Mouse (Mus musculus): ENCODE data around the gene Nav3. TPM values are rescaled to one million over a fixed set of nuclear protein-coding genes. Genes with fewer than 3 reads are reported as not detected.

Nav3 gene
- polyA plus RNA-seq, 1 experiment from 2014 or later: 1.2 TPM

DNA sequence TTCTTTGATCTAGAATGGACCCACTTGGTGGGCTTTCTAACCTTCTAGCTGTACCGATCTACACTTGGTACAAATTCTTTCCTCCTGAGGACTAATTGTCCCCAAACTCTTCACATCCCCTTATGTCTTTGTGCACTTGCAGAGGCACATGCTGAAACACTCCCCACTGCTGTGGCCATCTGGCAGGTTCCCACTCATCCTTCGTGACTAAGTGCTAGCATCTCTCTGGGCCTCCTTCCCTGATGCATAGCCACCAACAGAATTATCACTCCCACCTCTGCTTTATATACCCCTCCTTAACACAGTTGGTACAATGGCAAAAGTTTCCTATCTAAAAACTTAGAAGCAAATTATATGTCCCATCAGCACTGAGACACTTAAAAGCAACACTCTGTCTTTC, 15.6 kb downstream of the Nav3 start:
- Histone ChIP-seq H3K27ac (ENCODE audit: low read length) (no peak overlapping the region), H3K36me3 (ENCODE audit: control insufficient read depth, insufficient read depth, low read length) (no peaks in the 10 kb centered on the region), H3K4me3 (ENCODE audit: low read length) (no peak overlapping the region), H3K4me2 (ENCODE audit: low read depth, low read length) (no peak overlapping the region), H3K9ac (ENCODE audit: low read length) (no peak overlapping the region), H3K4me1 (replicated peaks; ENCODE audit: control insufficient read depth, insufficient read depth, low read length) (no peaks in the 10 kb centered on the region), H3K27me3 (ENCODE audit: control insufficient read depth, insufficient read depth, low read depth, low read length) (no peaks in the 10 kb centered on the region), H3K9me3 (ENCODE audit: control insufficient read depth, low read length) (no peaks in the 10 kb centered on the region)
- 81% methylated on average over 2 of the region's 2 CpGs for WGBS
- ATAC-seq (ENCODE audit: low read depth): no peak

DNA sequence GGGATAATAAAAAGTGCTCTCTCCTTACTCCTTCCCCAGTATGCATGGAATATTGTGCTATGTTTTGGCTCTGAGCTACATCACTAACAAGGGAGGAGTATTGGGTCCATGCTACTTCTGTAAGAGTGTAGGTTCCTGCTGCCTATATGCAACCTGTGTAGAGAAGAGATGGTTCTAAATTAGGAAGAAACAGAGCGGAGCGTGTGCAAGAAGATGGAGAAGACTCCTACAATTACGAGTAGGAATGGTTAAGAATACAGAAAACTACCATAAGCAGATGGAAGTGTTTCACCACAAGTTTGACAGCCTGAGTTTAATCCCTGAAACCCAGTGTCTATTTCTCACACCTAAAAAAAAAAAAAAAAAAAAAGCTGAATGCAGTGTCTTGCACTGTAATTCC, 24.9 kb downstream of the Nav3 start:
- H3K4me3 ChIP-seq (ENCODE audit: low read length): no peak overlapping the region
- H3K4me2 ChIP-seq (ENCODE audit: low read depth, low read length): no peak overlapping the region
- no peak overlapping the region for H3K9ac ChIP-seq (ENCODE audit: low read length)
- no peaks in the 10 kb centered on the region for H3K36me3 ChIP-seq (ENCODE audit: control insufficient read depth, insufficient read depth, low read length)
- H3K27me3 ChIP-seq (ENCODE audit: control insufficient read depth, insufficient read depth, low read depth, low read length): no peaks in the 10 kb centered on the region
- 91% methylated on average over 3 of the region's 3 CpGs for WGBS
- no peaks in the 10 kb centered on the region for H3K9me3 ChIP-seq (ENCODE audit: control insufficient read depth, low read length)
- no peak for ATAC-seq (ENCODE audit: low read depth)
- no peaks in the 10 kb centered on the region for H3K4me1 ChIP-seq (replicated peaks; ENCODE audit: control insufficient read depth, insufficient read depth, low read length)
- no peak overlapping the region for H3K27ac ChIP-seq (ENCODE audit: low read length)

DNA sequence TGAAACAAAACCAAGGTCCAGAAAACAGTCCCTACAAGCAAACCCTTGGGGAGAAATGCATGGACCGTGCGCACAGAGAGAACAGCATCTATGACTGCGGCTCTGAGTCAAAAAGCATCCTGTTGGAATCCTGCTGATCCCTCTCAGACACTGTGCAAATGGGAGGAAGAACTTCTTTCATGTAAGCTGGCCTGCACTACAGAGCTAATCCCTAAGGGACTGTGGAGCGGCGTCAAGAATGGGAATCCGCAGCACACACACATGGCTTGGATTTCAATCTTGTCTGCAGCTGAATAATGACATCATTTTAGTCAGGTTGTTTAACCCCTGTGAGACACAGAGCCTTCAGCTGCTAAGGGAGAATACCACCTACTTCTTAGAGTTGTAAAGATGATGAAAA, 26.4 kb downstream of the Nav3 start:
- Histone ChIP-seq H3K27me3 (ENCODE audit: control insufficient read depth, insufficient read depth, low read depth, low read length) (no peaks in the 10 kb centered on the region), H3K27ac (ENCODE audit: low read length) (no peak overlapping the region), H3K4me3 (ENCODE audit: low read length) (no peak overlapping the region), H3K4me1 (replicated peaks; ENCODE audit: control insufficient read depth, insufficient read depth, low read length) (no peaks in the 10 kb centered on the region), H3K9me3 (ENCODE audit: control insufficient read depth, low read length) (no peaks in the 10 kb centered on the region), H3K9ac (ENCODE audit: low read length) (no peak overlapping the region), H3K4me2 (ENCODE audit: low read depth, low read length) (no peak overlapping the region), H3K36me3 (ENCODE audit: control insufficient read depth, insufficient read depth, low read length) (no peaks in the 10 kb centered on the region)
- WGBS: 75% methylated on average over 6 of the region's 6 CpGs
- no peak for ATAC-seq (ENCODE audit: low read depth)

GRCm38 (mm10) chr10:110429052-110429451, 27.0 kb downstream of the Nav3 start:
- no peak overlapping the region for H3K27ac ChIP-seq (ENCODE audit: low read length)
- H3K4me1 ChIP-seq (replicated peaks; ENCODE audit: control insufficient read depth, insufficient read depth, low read length): no peaks in the 10 kb centered on the region
- no peak overlapping the region for H3K4me3 ChIP-seq (ENCODE audit: low read length)
- no peak overlapping the region for H3K4me2 ChIP-seq (ENCODE audit: low read depth, low read length)
- 66% methylated on average over 2 of the region's 2 CpGs for WGBS
- no peak overlapping the region for H3K9ac ChIP-seq (ENCODE audit: low read length)
- no peaks in the 10 kb centered on the region for H3K9me3 ChIP-seq (ENCODE audit: control insufficient read depth, low read length)
- no peak for ATAC-seq (ENCODE audit: low read depth)
- H3K36me3 ChIP-seq (ENCODE audit: control insufficient read depth, insufficient read depth, low read length): no peaks in the 10 kb centered on the region
- H3K27me3 ChIP-seq (ENCODE audit: control insufficient read depth, insufficient read depth, low read depth, low read length): no peaks in the 10 kb centered on the region

DNA sequence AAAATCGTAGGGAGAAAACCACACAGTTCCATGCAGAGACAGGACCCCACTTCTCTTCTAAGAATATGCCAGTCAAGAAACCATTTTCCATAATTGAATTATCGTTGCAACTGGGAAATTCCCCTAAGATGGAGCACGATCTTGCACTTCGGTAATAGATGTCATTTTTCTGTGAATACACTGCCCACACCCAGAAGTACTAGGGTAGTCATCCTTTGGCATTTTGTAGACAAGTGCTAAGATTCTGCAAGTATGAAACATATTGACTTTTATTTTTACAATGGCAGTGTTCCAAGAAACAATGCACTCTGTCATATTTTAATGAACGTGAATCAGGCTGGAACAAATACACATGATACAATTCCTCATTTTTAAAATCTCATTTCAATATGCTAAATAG, 34.5 kb downstream of the Nav3 start:
- Histone ChIP-seq H3K4me1 (replicated peaks; ENCODE audit: control insufficient read depth, insufficient read depth, low read length) (no peaks in the 10 kb centered on the region), H3K27me3 (ENCODE audit: control insufficient read depth, insufficient read depth, low read depth, low read length) (no peaks in the 10 kb centered on the region), H3K4me3 (ENCODE audit: low read length) (no peak overlapping the region), H3K27ac (ENCODE audit: low read length) (no peak overlapping the region), H3K4me2 (ENCODE audit: low read depth, low read length) (no peak overlapping the region), H3K9ac (ENCODE audit: low read length) (no peak overlapping the region), H3K9me3 (ENCODE audit: control insufficient read depth, low read length) (no peaks in the 10 kb centered on the region), H3K36me3 (ENCODE audit: control insufficient read depth, insufficient read depth, low read length) (no peaks in the 10 kb centered on the region)
- WGBS: 79% methylated on average over 5 of the region's 5 CpGs
- ATAC-seq (ENCODE audit: low read depth): no peak

DNA sequence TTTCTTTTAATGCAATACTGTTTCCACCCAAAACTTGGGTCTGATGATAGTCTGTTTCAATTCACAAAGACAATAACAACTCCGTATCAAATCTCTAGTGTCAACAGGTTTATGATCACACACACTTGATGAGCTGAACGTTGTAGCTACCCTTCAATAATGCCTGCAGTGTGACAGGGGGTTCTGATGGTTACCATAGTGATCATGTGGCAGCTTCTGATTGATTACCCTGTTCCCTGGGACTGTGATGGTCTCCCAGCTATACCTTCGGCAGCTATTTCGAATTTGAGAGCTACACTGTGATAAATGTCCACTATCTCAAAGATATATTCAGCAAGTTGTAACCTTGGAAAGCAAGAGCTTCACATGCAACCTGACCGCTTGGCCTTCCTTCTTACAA, 39.0 kb downstream of the Nav3 start:
- Histone ChIP-seq H3K4me3 (ENCODE audit: low read length) (no peak overlapping the region), H3K4me1 (replicated peaks; ENCODE audit: control insufficient read depth, insufficient read depth, low read length) (no peaks in the 10 kb centered on the region), H3K9ac (ENCODE audit: low read length) (no peak overlapping the region), H3K9me3 (ENCODE audit: control insufficient read depth, low read length) (no peaks in the 10 kb centered on the region), H3K4me2 (ENCODE audit: low read depth, low read length) (no peak overlapping the region), H3K27me3 (ENCODE audit: control insufficient read depth, insufficient read depth, low read depth, low read length) (no peaks in the 10 kb centered on the region), H3K27ac (ENCODE audit: low read length) (no peak overlapping the region), H3K36me3 (ENCODE audit: control insufficient read depth, insufficient read depth, low read length) (no peaks in the 10 kb centered on the region)
- WGBS: 56% methylated on average over 5 of the region's 5 CpGs
- ATAC-seq (ENCODE audit: low read depth): no peak

DNA sequence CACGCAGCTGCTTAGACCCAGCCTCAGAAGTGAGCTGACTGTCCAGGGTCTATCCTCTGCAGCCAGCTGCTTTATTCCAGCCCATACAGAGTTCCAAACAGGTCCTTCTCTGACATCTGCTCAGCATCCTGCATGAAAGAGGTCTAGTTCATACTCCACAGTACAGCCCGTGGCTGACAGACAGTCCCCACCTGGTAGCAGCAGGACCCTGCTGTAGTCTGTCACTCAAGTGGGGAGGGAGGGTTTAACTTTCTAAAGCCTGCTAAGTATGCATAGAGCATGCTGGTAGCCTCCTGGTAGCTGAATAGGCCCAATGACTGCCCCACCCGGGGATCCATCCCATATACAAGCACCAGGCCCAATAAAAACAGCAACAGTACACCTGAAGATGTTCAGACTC, 40.4 kb downstream of the Nav3 start:
- ATAC-seq (ENCODE audit: low read depth): no peak
- H3K4me1 ChIP-seq (replicated peaks; ENCODE audit: control insufficient read depth, insufficient read depth, low read length): no peaks in the 10 kb centered on the region
- H3K36me3 ChIP-seq (ENCODE audit: control insufficient read depth, insufficient read depth, low read length): no peaks in the 10 kb centered on the region
- H3K9me3 ChIP-seq (ENCODE audit: control insufficient read depth, low read length): no peaks in the 10 kb centered on the region
- no peaks in the 10 kb centered on the region for H3K27me3 ChIP-seq (ENCODE audit: control insufficient read depth, insufficient read depth, low read depth, low read length)
- H3K4me2 ChIP-seq (ENCODE audit: low read depth, low read length): no peak overlapping the region
- H3K27ac ChIP-seq (ENCODE audit: low read length): no peak overlapping the region
- H3K9ac ChIP-seq (ENCODE audit: low read length): no peak overlapping the region
- 51% methylated on average over 3 of the region's 3 CpGs for WGBS
- H3K4me3 ChIP-seq (ENCODE audit: low read length): no peak overlapping the region

DNA sequence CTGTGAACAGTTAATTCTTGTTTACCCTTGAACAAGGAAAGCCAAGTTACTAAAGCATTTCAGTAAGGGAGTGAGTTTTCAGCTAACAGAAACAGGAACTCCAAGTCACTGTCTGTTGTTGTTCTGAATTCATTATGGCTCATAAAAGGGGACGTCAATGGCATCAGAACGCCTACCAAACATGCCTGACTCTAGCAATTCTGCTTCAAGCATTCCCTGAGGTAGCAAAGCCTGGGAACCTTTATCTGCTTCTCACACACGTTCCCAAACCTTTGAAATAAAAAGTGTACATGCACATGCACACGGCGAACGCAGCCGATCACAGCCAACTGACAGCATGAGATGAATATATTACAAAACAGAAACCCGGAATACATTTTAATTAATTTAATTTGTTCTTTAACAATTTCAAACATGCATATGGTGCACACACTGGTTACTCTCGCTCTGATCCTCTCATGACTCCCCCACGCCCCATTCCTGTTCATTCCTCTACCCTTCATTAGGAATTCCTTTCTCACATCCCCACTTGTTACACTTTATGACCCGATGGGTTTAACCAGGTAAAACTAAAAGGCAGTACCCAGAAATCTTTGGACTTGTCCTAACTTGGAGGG, 42.6 kb downstream of the Nav3 start:
- ATAC-seq (ENCODE audit: low read depth): no peak
- H3K4me2 ChIP-seq (ENCODE audit: low read depth, low read length): no peak overlapping the region
- WGBS: 84% methylated on average over 11 of the region's 11 CpGs

GRCm38 (mm10) chr10:110402950-110403349, 53.1 kb downstream of the Nav3 start:
- H3K4me2 ChIP-seq (ENCODE audit: low read depth, low read length): no peak overlapping the region
- ATAC-seq (ENCODE audit: low read depth): no peak
- no peaks in the 10 kb centered on the region for H3K9me3 ChIP-seq (ENCODE audit: control insufficient read depth, low read length)
- no peak overlapping the region for H3K27ac ChIP-seq (ENCODE audit: low read length)
- 0 out of 2 replicates have a peak, but pooled peaks cover 2% of the 10 kb centered on the region for H3K4me1 ChIP-seq (replicated peaks; ENCODE audit: control insufficient read depth, insufficient read depth, low read length)
- H3K9ac ChIP-seq (ENCODE audit: low read length): no peak overlapping the region
- no peak overlapping the region for H3K4me3 ChIP-seq (ENCODE audit: low read length)
- H3K36me3 ChIP-seq (ENCODE audit: control insufficient read depth, insufficient read depth, low read length): no peaks in the 10 kb centered on the region
- WGBS: 88% methylated on average over 2 of the region's 2 CpGs
- no peaks in the 10 kb centered on the region for H3K27me3 ChIP-seq (ENCODE audit: control insufficient read depth, insufficient read depth, low read depth, low read length)

More for the DNA sequence above, 42.6 kb downstream of the Nav3 start:
- Histone ChIP-seq H3K27me3 (ENCODE audit: control insufficient read depth, insufficient read depth, low read depth, low read length) (no peaks in the 10 kb centered on the region), H3K27ac (ENCODE audit: low read length) (no peak overlapping the region), H3K36me3 (ENCODE audit: control insufficient read depth, insufficient read depth, low read length) (no peaks in the 10 kb centered on the region), H3K4me3 (ENCODE audit: low read length) (no peak overlapping the region), H3K9me3 (ENCODE audit: control insufficient read depth, low read length) (no peaks in the 10 kb centered on the region), H3K9ac (ENCODE audit: low read length) (no peak overlapping the region), H3K4me1 (replicated peaks; ENCODE audit: control insufficient read depth, insufficient read depth, low read length) (no peaks in the 10 kb centered on the region)

GRCm38 (mm10) chr10:110400642-110401041, 55.4 kb downstream of the Nav3 start:
- Histone ChIP-seq H3K4me3 (ENCODE audit: low read length) (no peak overlapping the region), H3K9me3 (ENCODE audit: control insufficient read depth, low read length) (no peaks in the 10 kb centered on the region), H3K27ac (ENCODE audit: low read length) (no peak overlapping the region), H3K36me3 (ENCODE audit: control insufficient read depth, insufficient read depth, low read length) (no peaks in the 10 kb centered on the region), H3K4me2 (ENCODE audit: low read depth, low read length) (no peak overlapping the region), H3K9ac (ENCODE audit: low read length) (no peak overlapping the region), H3K27me3 (ENCODE audit: control insufficient read depth, insufficient read depth, low read depth, low read length) (no peaks in the 10 kb centered on the region), H3K4me1 (replicated peaks; ENCODE audit: control insufficient read depth, insufficient read depth, low read length) (0 out of 2 replicates have a peak, but pooled peaks cover 2% of the 10 kb centered on the region)
- ATAC-seq (ENCODE audit: low read depth): peak; percentile 83
- 54% methylated on average over 6 of the region's 6 CpGs for WGBS
